Mouse (Mus musculus) intestine, embryonic 16.5 days (tissue): ENCODE measurements around the gene Kcnj9. TPM values are rescaled to one million over a fixed set of nuclear protein-coding genes. Genes with fewer than 3 reads are reported as not detected.

Source experiments
- ATAC-seq: fragments of 200-750 bp; cut with Nextera tagmentation; 2 replicates; pipeline ENCODE4 v1.8.0; 2017; ENCODE audit warnings: moderate TSS enrichment, moderate library complexity
- H3K27ac ChIP-seq: fragments of 300-500 bp; sonication (generic); 2 replicates; pipeline ENCODE4 v1.5.1; 2014; ENCODE audit warnings: mild to moderate bottlenecking, low read length
- H3K27me3 ChIP-seq: fragments of 300-500 bp; sonication (generic); replicated peaks from 2 replicates; pipeline ENCODE4 v1.6.1; 2014; ENCODE audit warnings: low read length, control low read depth, mixed read lengths; ENCODE audit not compliant: control insufficient read depth, insufficient read depth
- H3K36me3 ChIP-seq: fragments of 300-500 bp; sonication (generic); 2 replicates; pipeline ENCODE4 v1.6.1; 2014; ENCODE audit warnings: low read length, control low read depth; ENCODE audit not compliant: control insufficient read depth, insufficient read depth
- H3K4me1 ChIP-seq: fragments of 300-500 bp; sonication (generic); 2 replicates; pipeline ENCODE4 v1.6.1; 2014; ENCODE audit warnings: low read length, control low read depth, mixed read lengths; ENCODE audit not compliant: control insufficient read depth, insufficient read depth
- H3K4me2 ChIP-seq: fragments of 300-500 bp; sonication (generic); 2 replicates; pipeline ENCODE4 v1.6.1; 2014; ENCODE audit warnings: low read depth, low read length, control low read depth
- H3K4me3 ChIP-seq: fragments of 300-500 bp; sonication (generic); 2 replicates; pipeline ENCODE4 v1.5.1; 2014; ENCODE audit warnings: mild to moderate bottlenecking, low read length
- H3K9ac ChIP-seq: fragments of 300-500 bp; sonication (generic); 2 replicates; pipeline ENCODE4 v1.6.1; 2014; ENCODE audit warnings: low read depth, low read length
- H3K9me3 ChIP-seq: fragments of 300-500 bp; sonication (generic); 2 replicates; pipeline ENCODE4 v1.6.1; 2016; ENCODE audit warnings: low read length, control low read depth; ENCODE audit not compliant: control insufficient read depth
- WGBS: fragments of 180-500 bp; shearing (Covaris S2); extraction: QIAGEN DNeasy Blood & Tissue Kit; methylation state at CpG from one replicate; pipeline ENCODE4 v1.1.7; 2014; 5-methylcytosine and 5-hydroxymethylcytosine counted together
- polyA plus RNA-seq: library from polyadenylated mRNA; unstranded; fragments of >200 nt; fragmentation: Nextera tagmentation; extraction: Ambion mirVana; gene quantifications from 2 replicates; pipeline ENCODE4 v1.2.1, GENCODE M21; 2015

The Kcnj9 gene
- polyA plus RNA-seq, 1 experiment from 2014 or later = not detected

- ATAC-seq = peak; percentile 95
- Histone ChIP-seq H3K4me3 (peak within 1 kb of the TSS; percentile 50), H3K9ac (peak within 1 kb of the TSS; percentile 30), H3K4me2 (peak within 1 kb of the TSS; percentile 79), H3K4me1 (peaks cover 11% of the 10 kb centered on the region), H3K27me3 (peaks cover 36% of the 10 kb centered on the region), H3K27ac (no peak within 1 kb of the TSS), H3K36me3 (no peaks in the 10 kb centered on the region), H3K9me3 (no peaks in the 10 kb centered on the region)
- WGBS = 2% methylated on average over 36 of the region's 38 CpGs
These were observed 11.7 kb upstream of the Kcnj9 start, which contains the start of gene Kcnj10 for GRCm38 (mm10) chr1:172340729-172341321. Kcnj10 (plus strand) TSS chr1:172341210.

DNA sequence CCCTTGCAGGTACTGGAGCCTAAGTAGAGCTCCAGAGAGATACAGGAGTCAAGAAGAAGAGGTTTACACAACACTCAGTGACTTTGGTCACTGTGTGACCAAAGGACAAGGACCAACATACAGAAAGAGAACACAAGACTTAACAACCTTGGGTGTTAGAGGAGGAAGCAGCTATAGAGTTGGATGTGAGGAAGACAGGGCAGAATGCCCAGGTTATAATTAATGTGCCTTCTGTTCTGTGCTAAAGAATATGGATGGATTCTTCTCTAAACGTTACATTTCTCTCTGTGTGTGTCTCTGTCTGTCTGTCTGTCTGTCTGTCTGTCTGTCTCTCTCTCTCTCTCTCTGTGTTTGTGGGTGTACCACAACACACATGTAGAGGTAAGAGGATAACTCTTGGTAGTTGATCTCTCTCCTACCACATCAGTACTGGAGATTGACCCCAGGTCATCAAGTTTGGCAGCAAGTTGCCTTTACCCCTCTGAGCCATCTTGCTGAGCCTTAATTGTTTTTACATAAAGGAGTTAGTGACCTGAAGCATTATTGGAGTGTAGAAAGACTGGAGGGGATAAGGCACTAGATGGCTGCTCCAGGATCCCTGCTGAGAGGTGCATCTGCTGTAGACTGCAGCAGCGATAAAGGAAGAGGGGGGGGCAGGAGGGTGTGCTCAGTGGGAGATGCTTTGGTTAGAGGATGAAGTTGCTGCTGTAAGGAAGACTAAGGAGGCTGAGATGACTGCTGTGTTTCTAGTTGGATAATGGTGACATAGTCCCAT lies 8.5 kb upstream of the Kcnj9 start:
- H3K27me3 ChIP-seq = peaks cover 35% of the 10 kb centered on the region

GRCm38 (mm10) chr1:172335804-172336203 lies 6.7 kb upstream of the Kcnj9 start:
- no peak overlapping the region for H3K4me2 ChIP-seq
- no peaks in the 10 kb centered on the region for H3K9me3 ChIP-seq
- no peak overlapping the region for H3K9ac ChIP-seq
- WGBS = 73% methylated on average over 15 of the region's 15 CpGs
- peaks cover 18% of the 10 kb centered on the region for H3K27me3 ChIP-seq
- no peak overlapping the region for H3K27ac ChIP-seq
- no peak overlapping the region for H3K4me3 ChIP-seq
- H3K36me3 ChIP-seq = no peaks in the 10 kb centered on the region
- no peak for ATAC-seq
- H3K4me1 ChIP-seq = peaks cover 4% of the 10 kb centered on the region; the same call in 1 of the 2 replicates

More for the DNA sequence above, 8.5 kb upstream of the Kcnj9 start:
- no peak overlapping the region for H3K4me3 ChIP-seq
- WGBS = 43% methylated on average over 2 of the region's 2 CpGs
- H3K9me3 ChIP-seq = no peaks in the 10 kb centered on the region
- no peak overlapping the region for H3K27ac ChIP-seq
- peaks cover 11% of the 10 kb centered on the region for H3K4me1 ChIP-seq
- no peak overlapping the region for H3K4me2 ChIP-seq
- H3K36me3 ChIP-seq = no peaks in the 10 kb centered on the region
- H3K9ac ChIP-seq = no peak overlapping the region
- no peak for ATAC-seq

- H3K27me3 ChIP-seq = peaks cover 24% of the 10 kb centered on the region
- H3K4me2 ChIP-seq = no peak overlapping the region
- no peaks in the 10 kb centered on the region for H3K9me3 ChIP-seq
- no peak overlapping the region for H3K9ac ChIP-seq
- no peaks in the 10 kb centered on the region for H3K36me3 ChIP-seq
- H3K4me1 ChIP-seq = no peaks in the 10 kb centered on the region
- ATAC-seq = no peak
- no peak overlapping the region for H3K4me3 ChIP-seq
- no peak overlapping the region for H3K27ac ChIP-seq
- WGBS = 4% methylated on average over 3 of the region's 3 CpGs
These were observed 4.4 kb upstream of the Kcnj9 start for GRCm38 (mm10) chr1:172333512-172333911.

- Histone ChIP-seq H3K36me3 (no peaks in the 10 kb centered on the region), H3K4me2 (no peak overlapping the region), H3K9me3 (no peaks in the 10 kb centered on the region), H3K4me3 (no peak overlapping the region), H3K4me1 (no peaks in the 10 kb centered on the region), H3K9ac (no peak overlapping the region), H3K27ac (no peak overlapping the region), H3K27me3 (peaks cover 23% of the 10 kb centered on the region)
- 75% methylated on average over 2 of the region's 2 CpGs for WGBS
- ATAC-seq = no peak
These were observed 3.8 kb upstream of the Kcnj9 start for GRCm38 (mm10) chr1:172332925-172333324.

GRCm38 (mm10) chr1:172331422-172331947 lies 2.4 kb upstream of the Kcnj9 start:
- Histone ChIP-seq H3K36me3 (no peaks in the 10 kb centered on the region), H3K9me3 (peaks cover 3% of the 10 kb centered on the region; the same call in 1 of the 2 replicates), H3K4me1 (peaks cover 2% of the 10 kb centered on the region; the same call in 1 of the 2 replicates), H3K9ac (no peak overlapping the region), H3K27ac (no peak overlapping the region), H3K27me3 (peaks cover 36% of the 10 kb centered on the region), H3K4me3 (no peak overlapping the region), H3K4me2 (no peak overlapping the region)
- 74% methylated on average over 8 of the region's 8 CpGs for WGBS
- no peak for ATAC-seq

GRCm38 (mm10) chr1:172329616-172330015 lies 498 bp upstream of the Kcnj9 start:
- WGBS = 72% methylated on average over 6 of the region's 6 CpGs
- no peak for ATAC-seq
- H3K4me3 ChIP-seq = no peak overlapping the region
- H3K27ac ChIP-seq = no peak overlapping the region
- H3K4me2 ChIP-seq = no peak overlapping the region
- no peaks in the 10 kb centered on the region for H3K36me3 ChIP-seq
- no peak overlapping the region for H3K9ac ChIP-seq
- H3K27me3 ChIP-seq = peaks cover 48% of the 10 kb centered on the region
- peaks cover 3% of the 10 kb centered on the region; the same call in 1 of the 2 replicates for H3K9me3 ChIP-seq
- H3K4me1 ChIP-seq = peaks cover 8% of the 10 kb centered on the region; the same call in 1 of the 2 replicates

DNA sequence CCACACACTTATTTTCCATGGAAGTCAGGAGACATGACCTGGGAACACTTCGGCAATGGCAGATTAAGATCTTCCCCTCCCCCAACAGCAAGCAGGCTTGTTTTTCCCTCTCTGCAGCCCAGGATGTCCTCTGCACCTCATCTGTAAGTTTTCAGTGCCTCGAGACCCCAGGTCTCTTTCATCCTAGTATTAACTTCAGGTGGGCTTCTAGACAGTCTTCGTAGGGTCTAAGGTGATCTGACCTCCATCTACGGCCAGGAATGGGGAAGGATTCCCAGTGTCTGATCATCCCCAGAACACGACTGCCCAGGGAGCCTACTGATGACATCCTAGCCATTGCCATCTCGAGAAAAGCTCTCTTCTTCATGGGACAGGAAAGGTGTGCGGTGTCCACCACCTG lies 657 bp downstream of the Kcnj9 start:
- no peak overlapping the region for H3K4me2 ChIP-seq
- H3K4me3 ChIP-seq = no peak overlapping the region
- 76% methylated on average over 7 of the region's 7 CpGs for WGBS
- peaks cover 8% of the 10 kb centered on the region; the same call in 1 of the 2 replicates for H3K4me1 ChIP-seq
- peaks cover 3% of the 10 kb centered on the region; the same call in 1 of the 2 replicates for H3K9me3 ChIP-seq
- ATAC-seq = no peak
- H3K36me3 ChIP-seq = no peaks in the 10 kb centered on the region
- no peak overlapping the region for H3K9ac ChIP-seq
- H3K27ac ChIP-seq = no peak overlapping the region
- H3K27me3 ChIP-seq = peaks cover 46% of the 10 kb centered on the region

GRCm38 (mm10) chr1:172328041-172328440 lies 1.1 kb downstream of the Kcnj9 start:
- H3K4me2 ChIP-seq = no peak overlapping the region
- peaks cover 3% of the 10 kb centered on the region; the same call in 1 of the 2 replicates for H3K9me3 ChIP-seq
- H3K27me3 ChIP-seq = peaks cover 46% of the 10 kb centered on the region
- peaks cover 8% of the 10 kb centered on the region; the same call in 1 of the 2 replicates for H3K4me1 ChIP-seq
- no peak overlapping the region for H3K4me3 ChIP-seq
- no peaks in the 10 kb centered on the region for H3K36me3 ChIP-seq
- no peak overlapping the region for H3K27ac ChIP-seq
- no peak overlapping the region for H3K9ac ChIP-seq
- WGBS = 83% methylated on average over 3 of the region's 3 CpGs
- no peak for ATAC-seq
